Mouse (Mus musculus) hindbrain, embryonic 10.5 days (tissue): ENCODE results near the gene Abl1. TPM values are rescaled to one million over a fixed set of nuclear protein-coding genes. Genes with fewer than 3 reads are reported as not detected.

Source experiments
- DNase-seq: peaks from one replicate; pipeline ENCODE4 v3.0.0-alpha.2; 2017; ENCODE audit warnings: low spot score
- H3K27ac ChIP-seq: fragments of 300-500 bp; sonication (generic); 2 replicates; pipeline ENCODE4 v1.5.1; 2016; ENCODE audit warnings: mild to moderate bottlenecking, moderate library complexity
- H3K27me3 ChIP-seq: fragments of 300-500 bp; sonication (generic); 2 replicates; pipeline ENCODE4 v1.6.1; 2016; ENCODE audit warnings: mild to moderate bottlenecking; ENCODE audit not compliant: poor library complexity, insufficient read depth, severe bottlenecking
- H3K36me3 ChIP-seq: fragments of 300-500 bp; sonication (generic); 2 replicates; pipeline ENCODE4 v1.6.1; 2016; ENCODE audit warnings: mild to moderate bottlenecking, moderate library complexity
- H3K4me1 ChIP-seq: fragments of 300-500 bp; sonication (generic); replicated peaks from 2 replicates; pipeline ENCODE4 v1.6.1; 2016; ENCODE audit warnings: mild to moderate bottlenecking
- H3K4me3 ChIP-seq: fragments of 300-500 bp; sonication (generic); 2 replicates; pipeline ENCODE4 v1.5.1; 2016; ENCODE audit warnings: mild to moderate bottlenecking, moderate library complexity
- H3K9me3 ChIP-seq: fragments of 300-500 bp; sonication (generic); 2 replicates; pipeline ENCODE4 v1.6.1; 2016; ENCODE audit warnings: mild to moderate bottlenecking, moderate library complexity
- WGBS: fragments of 180-500 bp; shearing (Covaris S2); methylation state at CpG from one replicate; pipeline ENCODE4 v1.1.7; 2016; 5-methylcytosine and 5-hydroxymethylcytosine counted together
- polyA plus RNA-seq: library from polyadenylated mRNA; unstranded; fragments of >200 nt; fragmentation: Nextera tagmentation; extraction: Ambion mirVana; gene quantifications from 2 replicates; pipeline ENCODE4 v1.2.1, GENCODE M21; 2016

Abl1 gene
- polyA plus RNA-seq, 1 experiment from 2014 or later, result 43.9 TPM

DNA sequence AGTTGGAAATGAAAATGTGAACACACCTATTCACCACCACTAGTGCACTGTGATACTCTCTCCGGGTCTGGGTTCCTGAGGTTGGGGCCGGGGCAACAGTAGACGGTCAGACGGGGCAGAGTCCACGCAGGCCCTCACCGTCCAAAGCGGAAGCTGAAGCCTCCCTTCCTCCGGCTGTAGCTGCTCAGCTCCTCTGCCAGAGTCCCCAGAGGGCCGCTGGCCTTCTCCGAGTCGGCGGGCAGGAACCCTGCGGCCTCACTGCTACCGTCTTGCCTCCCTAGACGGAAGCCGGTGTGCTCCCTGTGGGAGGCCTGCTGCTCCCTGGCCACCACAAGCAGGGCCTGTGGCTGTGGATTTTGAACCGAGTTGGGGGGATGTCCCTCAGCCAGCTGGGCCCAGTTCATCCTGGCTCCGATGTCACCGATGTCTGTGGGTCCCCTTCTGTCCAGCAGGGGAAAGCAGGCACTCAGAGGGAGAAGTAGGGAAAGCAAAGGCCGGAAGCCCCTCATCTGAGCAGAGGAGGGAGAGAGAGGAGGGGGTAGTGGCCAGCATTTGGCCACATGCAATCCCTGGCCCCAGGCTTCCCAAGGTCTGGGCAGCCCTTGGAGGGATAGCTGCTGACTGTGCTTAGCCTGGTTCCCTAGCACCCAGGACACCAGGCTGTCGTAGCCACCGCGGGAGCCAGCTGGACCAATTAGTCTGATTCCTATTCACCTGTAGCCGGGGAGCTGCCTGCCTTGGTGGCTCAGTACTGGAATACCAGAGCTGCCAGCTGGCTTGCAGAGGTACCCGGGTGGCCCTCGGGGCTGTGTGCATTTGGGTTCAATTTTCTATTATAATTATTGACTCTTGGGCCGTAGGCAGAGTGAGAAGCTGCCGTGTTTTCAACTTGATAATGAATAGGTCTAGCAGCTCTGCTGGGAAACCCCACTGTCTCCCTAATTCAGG is 120.5 kb downstream of the Abl1 start:
- Histone ChIP-seq H3K4me1 (peaks cover 73% of the 10 kb centered on the region), H3K27me3 (peaks cover 14% of the 10 kb centered on the region; the same call in 1 of the 2 replicates), H3K4me3 (peak overlapping the region; percentile 2; the same call in 1 of the 2 replicates), H3K9me3 (no peaks in the 10 kb centered on the region), H3K27ac (peak overlapping the region; percentile 66), H3K36me3 (peaks cover 16% of the 10 kb centered on the region)
- DNase-seq, result no peak
- WGBS, result 40% methylated on average over 28 of the region's 28 CpGs

- Histone ChIP-seq H3K9me3 (no peaks in the 10 kb centered on the region), H3K4me1 (peaks cover 73% of the 10 kb centered on the region), H3K27me3 (peaks cover 17% of the 10 kb centered on the region; the same call in 1 of the 2 replicates), H3K27ac (peak overlapping the region; percentile 45; the same call in 1 of the 2 replicates), H3K36me3 (peaks cover 9% of the 10 kb centered on the region), H3K4me3 (no peak overlapping the region)
- 40% methylated on average over 2 of the region's 2 CpGs for WGBS
- DNase-seq, result no peak
Observed at GRCm38 (mm10) chr2:31809358-31809740, 121.2 kb downstream of the Abl1 start.

DNA sequence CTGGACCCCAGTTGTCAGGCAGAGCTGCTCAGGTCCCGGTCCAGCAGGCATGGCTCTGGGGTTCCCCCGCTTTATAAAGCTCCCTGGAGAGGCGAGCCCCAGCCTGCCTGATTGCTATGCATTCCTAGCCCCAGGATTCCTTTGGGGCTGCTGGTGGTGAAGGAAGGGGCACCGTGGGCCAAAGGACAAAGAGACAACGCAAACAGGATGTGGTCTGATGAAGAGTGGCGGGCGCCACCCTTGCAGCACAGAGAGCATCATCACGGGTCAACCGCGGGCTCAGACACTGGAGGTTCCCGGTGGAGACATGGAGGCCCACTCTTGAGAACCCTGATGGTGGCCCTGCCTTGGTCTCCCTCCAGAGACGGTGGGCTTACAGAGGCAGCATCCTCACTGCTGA is 122.3 kb downstream of the Abl1 start, which contains the start of gene Qrfp:
Gene Qrfp (minus strand): TSS at position 137 of the 400 bp plus-strand sequence.
- Histone ChIP-seq H3K4me3 (no peak within 1 kb of the TSS), H3K4me1 (peaks cover 65% of the 10 kb centered on the region), H3K27me3 (peaks cover 20% of the 10 kb centered on the region; the same call in 1 of the 2 replicates), H3K9me3 (no peaks in the 10 kb centered on the region), H3K36me3 (no peaks in the 10 kb centered on the region), H3K27ac (peak within 1 kb of the TSS; percentile 62; the same call in 1 of the 2 replicates)
- 33% methylated on average over 12 of the region's 12 CpGs for WGBS
- DNase-seq, result no peak

DNA sequence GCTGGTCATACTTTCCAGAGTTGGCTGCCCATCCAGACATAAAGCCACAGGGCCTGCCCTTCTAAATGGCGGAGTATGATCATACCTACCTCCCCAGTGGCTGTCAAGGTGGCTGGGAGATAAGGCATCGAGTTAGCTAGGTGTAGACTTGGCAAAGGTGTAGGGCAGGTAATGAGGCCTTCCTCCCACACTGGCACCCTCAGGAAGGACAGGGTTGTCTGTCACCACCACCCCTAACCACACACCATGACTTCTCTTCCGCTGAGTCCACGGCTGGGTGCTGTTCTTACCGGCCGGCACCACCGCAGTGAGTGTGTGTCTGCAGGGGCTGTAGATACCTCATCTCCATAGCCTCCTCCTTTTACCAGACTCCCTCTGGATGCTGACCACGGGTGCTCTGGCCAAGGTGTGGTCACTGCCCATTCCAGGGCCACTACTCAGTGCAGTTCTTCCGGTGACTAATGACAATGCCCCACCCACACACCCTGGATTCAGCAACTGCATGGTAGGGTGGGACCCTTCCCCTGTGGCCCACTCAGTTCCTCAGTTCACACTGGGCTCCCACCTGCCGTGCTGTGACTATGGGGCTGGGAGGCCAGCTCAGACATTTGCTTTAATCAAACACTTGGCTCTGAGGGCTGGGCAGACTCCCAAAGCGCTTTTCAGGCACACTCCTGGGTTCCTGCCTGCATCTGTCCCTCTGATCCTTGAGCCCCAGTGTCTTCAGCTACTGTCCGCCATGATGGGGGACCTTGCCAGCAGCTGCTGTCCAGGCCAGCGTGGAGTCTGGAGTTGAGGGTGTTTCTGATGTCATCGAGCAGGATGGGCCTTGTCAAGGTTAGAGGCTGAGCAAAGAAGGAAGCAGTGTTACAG is 123.1 kb downstream of the Abl1 start:
- peaks cover 23% of the 10 kb centered on the region; the same call in 1 of the 2 replicates for H3K27me3 ChIP-seq
- 88% methylated on average over 14 of the region's 14 CpGs for WGBS

DNA sequence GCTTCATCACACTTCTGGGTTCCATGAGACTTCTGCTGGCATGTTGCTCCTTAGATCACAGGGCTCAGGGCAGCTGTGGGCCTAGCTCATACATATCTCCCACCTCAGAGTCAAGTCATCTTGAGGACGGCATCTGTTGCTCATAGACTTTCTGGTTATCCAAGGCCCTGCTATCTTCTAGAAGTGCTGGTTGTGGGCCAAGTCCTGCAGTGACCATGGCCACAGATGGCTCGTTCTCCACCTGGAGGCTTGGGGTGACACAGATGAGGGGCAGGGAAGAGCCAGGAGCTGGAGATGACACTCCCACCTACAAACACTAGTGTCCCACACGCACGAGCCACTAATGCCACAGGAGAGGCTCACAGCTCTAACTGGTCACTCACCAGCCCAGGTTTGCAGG is 125.5 kb downstream of the Abl1 start:
- H3K36me3 ChIP-seq, result no peaks in the 10 kb centered on the region
- no peaks in the 10 kb centered on the region for H3K9me3 ChIP-seq
- H3K27ac ChIP-seq, result no peak overlapping the region
- 90% methylated on average over 4 of the region's 4 CpGs for WGBS
- no peak for DNase-seq
- H3K27me3 ChIP-seq, result peaks cover 25% of the 10 kb centered on the region; the same call in 1 of the 2 replicates
- H3K4me3 ChIP-seq, result no peak overlapping the region
- H3K4me1 ChIP-seq, result peaks cover 36% of the 10 kb centered on the region

More for the DNA sequence above, 123.1 kb downstream of the Abl1 start:
- Histone ChIP-seq H3K9me3 (no peaks in the 10 kb centered on the region), H3K27ac (0 out of 2 replicates have a peak overlapping the region, but pooled peaks have one; percentile 29), H3K4me1 (peaks cover 59% of the 10 kb centered on the region), H3K4me3 (no peak overlapping the region), H3K36me3 (no peaks in the 10 kb centered on the region)
- no peak for DNase-seq

DNA sequence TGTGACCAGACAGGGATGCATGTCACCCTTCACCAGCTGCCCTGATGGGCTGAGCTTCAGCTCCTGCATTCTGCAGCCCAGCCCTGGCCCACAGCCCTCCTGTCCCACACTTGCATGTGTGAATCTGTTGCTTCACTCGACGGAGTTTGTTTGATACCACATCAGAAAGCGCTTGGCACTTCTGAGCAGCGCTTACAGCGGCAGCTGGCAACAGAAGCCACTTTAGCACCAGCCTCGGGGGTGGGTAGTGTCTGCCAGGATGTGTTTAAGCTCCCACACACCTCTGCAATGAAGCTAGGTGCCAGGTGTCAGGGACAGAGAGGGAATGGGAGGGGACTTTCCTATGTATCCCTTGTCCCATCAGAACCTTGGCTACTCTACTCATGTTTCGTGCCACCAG is 126.5 kb downstream of the Abl1 start:
- 81% methylated on average over 7 of the region's 7 CpGs for WGBS

GRCm38 (mm10) chr2:31815367-31815766 is 127.2 kb downstream of the Abl1 start:
- Histone ChIP-seq H3K27me3 (peaks cover 21% of the 10 kb centered on the region; the same call in 1 of the 2 replicates), H3K9me3 (no peaks in the 10 kb centered on the region), H3K36me3 (no peaks in the 10 kb centered on the region), H3K4me1 (peaks cover 19% of the 10 kb centered on the region), H3K4me3 (no peak overlapping the region), H3K27ac (peak overlapping the region; percentile 30; the same call in 1 of the 2 replicates)
- 40% methylated on average over 5 of the region's 5 CpGs for WGBS
- peak; percentile 69 for DNase-seq

More for the DNA sequence above, 126.5 kb downstream of the Abl1 start:
- peaks cover 25% of the 10 kb centered on the region; the same call in 1 of the 2 replicates for H3K27me3 ChIP-seq
- no peaks in the 10 kb centered on the region for H3K9me3 ChIP-seq
- no peak overlapping the region for H3K4me3 ChIP-seq
- H3K4me1 ChIP-seq, result peaks cover 26% of the 10 kb centered on the region
- DNase-seq, result no peak
- no peak overlapping the region for H3K27ac ChIP-seq
- no peaks in the 10 kb centered on the region for H3K36me3 ChIP-seq

- H3K27ac ChIP-seq, result peak overlapping the region; percentile 6
- H3K4me3 ChIP-seq, result peak overlapping the region; percentile 37
Observed at GRCm38 (mm10) chr2:31822524-31823371, 134.6 kb downstream of the Abl1 start.

DNA sequence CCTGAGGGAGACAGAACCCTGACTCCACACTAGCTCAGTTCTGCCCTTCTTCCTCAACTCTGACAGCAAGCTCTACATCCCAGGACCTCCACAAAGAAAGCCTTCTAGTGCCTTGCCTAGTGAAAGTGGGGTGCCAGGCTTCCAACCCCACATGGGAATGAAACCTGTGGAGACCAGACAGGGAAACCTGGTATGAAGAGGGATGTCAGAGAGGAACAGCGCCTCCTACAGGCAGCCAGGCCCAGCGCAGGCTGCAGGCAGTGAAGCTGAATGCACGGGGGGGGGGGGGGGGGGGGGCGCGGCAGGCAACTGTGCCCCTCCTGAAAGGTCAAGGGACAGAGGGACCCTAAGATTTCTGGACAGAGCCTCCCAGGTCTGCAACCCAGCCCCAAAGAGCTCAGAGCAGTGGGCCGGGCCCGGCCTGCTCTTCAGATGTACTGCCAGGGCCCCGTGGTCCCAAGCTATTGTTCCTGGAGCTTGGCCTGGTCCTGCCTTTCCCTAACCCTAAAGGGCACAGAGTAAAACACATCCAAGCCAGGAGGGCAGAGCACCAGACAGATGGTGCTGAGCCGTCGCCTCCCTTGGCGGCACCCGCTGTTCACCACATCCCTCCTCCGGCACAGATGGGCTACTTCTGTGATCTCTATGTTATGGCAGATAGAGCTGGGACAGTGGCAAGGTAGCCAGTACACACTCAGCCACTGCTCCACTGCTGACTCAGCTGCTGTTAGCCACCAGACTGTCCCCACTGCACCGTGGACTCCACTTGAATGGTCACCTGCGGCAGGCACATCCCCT is 136.0 kb downstream of the Abl1 start:
- no peaks in the 10 kb centered on the region for H3K9me3 ChIP-seq
- peaks cover 34% of the 10 kb centered on the region for H3K27me3 ChIP-seq
- no peak for DNase-seq
- H3K4me1 ChIP-seq, result peaks cover 45% of the 10 kb centered on the region
- no peak overlapping the region for H3K4me3 ChIP-seq
- no peaks in the 10 kb centered on the region for H3K36me3 ChIP-seq
- H3K27ac ChIP-seq, result peak overlapping the region; percentile 6
- 57% methylated on average over 15 of the region's 15 CpGs for WGBS

More at GRCm38 (mm10) chr2:31822524-31823371, 134.6 kb downstream of the Abl1 start:
- peak; percentile 45 for DNase-seq
- H3K27me3 ChIP-seq, result peaks cover 34% of the 10 kb centered on the region
- WGBS, result 24% methylated on average over 39 of the region's 39 CpGs
- peaks cover 34% of the 10 kb centered on the region for H3K4me1 ChIP-seq
- H3K9me3 ChIP-seq, result no peaks in the 10 kb centered on the region
- H3K36me3 ChIP-seq, result no peaks in the 10 kb centered on the region

GRCm38 (mm10) chr2:31825469-31825911 is 137.3 kb downstream of the Abl1 start:
- H3K4me1 ChIP-seq, result peaks cover 59% of the 10 kb centered on the region
- H3K27ac ChIP-seq, result no peak overlapping the region
- no peaks in the 10 kb centered on the region for H3K36me3 ChIP-seq
- H3K4me3 ChIP-seq, result no peak overlapping the region
- no peak for DNase-seq
- WGBS, result 87% methylated on average over 16 of the region's 16 CpGs
- H3K27me3 ChIP-seq, result peaks cover 34% of the 10 kb centered on the region
- no peaks in the 10 kb centered on the region for H3K9me3 ChIP-seq
